Mouse (Mus musculus) neural tube, embryonic 11.5 days (tissue): ENCODE results near the gene Igf2r. TPM values are rescaled to one million over a fixed set of nuclear protein-coding genes. Genes with fewer than 3 reads are reported as not detected.

ENCODE experiments used
- ATAC-seq: fragments of 200-750 bp; cut with Nextera tagmentation; 2 replicates; pipeline ENCODE4 v1.8.0; 2017; ENCODE audit warnings: moderate number of reproducible peaks, mild to moderate bottlenecking, moderate TSS enrichment, moderate library complexity; ENCODE audit not compliant: insufficient read depth, low FRiP score, low TSS enrichment
- DNase-seq: peaks from one replicate; pipeline ENCODE4 v3.0.0-alpha.2; 2015; ENCODE audit warnings: low spot score
- H3K27ac ChIP-seq: fragments of 300-500 bp; sonication (generic); 2 replicates; pipeline ENCODE4 v1.5.1; 2014; ENCODE audit warnings: low read depth, mild to moderate bottlenecking, low read length
- H3K27me3 ChIP-seq: fragments of 300-500 bp; sonication (generic); 2 replicates; pipeline ENCODE4 v1.6.1; 2014; ENCODE audit warnings: mild to moderate bottlenecking, low read length, mixed read lengths; ENCODE audit not compliant: control insufficient read depth, insufficient read depth
- H3K36me3 ChIP-seq: fragments of 300-500 bp; sonication (generic); 2 replicates; pipeline ENCODE4 v1.6.1; 2014; ENCODE audit warnings: mild to moderate bottlenecking, low read length, moderate library complexity, mixed read lengths; ENCODE audit not compliant: control insufficient read depth, insufficient read depth
- H3K4me1 ChIP-seq: fragments of 300-500 bp; sonication (generic); 2 replicates; pipeline ENCODE4 v1.6.1; 2014; ENCODE audit warnings: low read length, mixed read lengths; ENCODE audit not compliant: control insufficient read depth, insufficient read depth
- H3K4me2 ChIP-seq: fragments of 300-500 bp; sonication (generic); 2 replicates; pipeline ENCODE4 v1.6.1; 2014; ENCODE audit warnings: low read depth, mild to moderate bottlenecking, moderate library complexity
- H3K4me3 ChIP-seq: fragments of 300-500 bp; sonication (generic); 2 replicates; pipeline ENCODE4 v1.5.1; 2014; ENCODE audit warnings: low read depth, low read length
- H3K9ac ChIP-seq: fragments of 300-500 bp; sonication (generic); 2 replicates; pipeline ENCODE4 v1.6.1; 2014; ENCODE audit warnings: mild to moderate bottlenecking, low read length
- H3K9me3 ChIP-seq: fragments of 300-500 bp; sonication (generic); 2 replicates; pipeline ENCODE4 v1.6.1; 2016; ENCODE audit warnings: low read length; ENCODE audit not compliant: control insufficient read depth
- WGBS: fragments of 180-500 bp; shearing (Covaris S2); extraction: QIAGEN DNeasy Blood & Tissue Kit; methylation state at CpG from one replicate; pipeline ENCODE4 v1.1.7; 2014; 5-methylcytosine and 5-hydroxymethylcytosine counted together
- polyA plus RNA-seq: library from polyadenylated mRNA; unstranded; fragments of >200 nt; fragmentation: Nextera tagmentation; extraction: Ambion mirVana; gene quantifications from 2 replicates; pipeline ENCODE4 v1.2.1, GENCODE M21; 2014

Igf2r gene
- polyA plus RNA-seq, 1 experiment from 2014 or later = 24.1 TPM

DNA sequence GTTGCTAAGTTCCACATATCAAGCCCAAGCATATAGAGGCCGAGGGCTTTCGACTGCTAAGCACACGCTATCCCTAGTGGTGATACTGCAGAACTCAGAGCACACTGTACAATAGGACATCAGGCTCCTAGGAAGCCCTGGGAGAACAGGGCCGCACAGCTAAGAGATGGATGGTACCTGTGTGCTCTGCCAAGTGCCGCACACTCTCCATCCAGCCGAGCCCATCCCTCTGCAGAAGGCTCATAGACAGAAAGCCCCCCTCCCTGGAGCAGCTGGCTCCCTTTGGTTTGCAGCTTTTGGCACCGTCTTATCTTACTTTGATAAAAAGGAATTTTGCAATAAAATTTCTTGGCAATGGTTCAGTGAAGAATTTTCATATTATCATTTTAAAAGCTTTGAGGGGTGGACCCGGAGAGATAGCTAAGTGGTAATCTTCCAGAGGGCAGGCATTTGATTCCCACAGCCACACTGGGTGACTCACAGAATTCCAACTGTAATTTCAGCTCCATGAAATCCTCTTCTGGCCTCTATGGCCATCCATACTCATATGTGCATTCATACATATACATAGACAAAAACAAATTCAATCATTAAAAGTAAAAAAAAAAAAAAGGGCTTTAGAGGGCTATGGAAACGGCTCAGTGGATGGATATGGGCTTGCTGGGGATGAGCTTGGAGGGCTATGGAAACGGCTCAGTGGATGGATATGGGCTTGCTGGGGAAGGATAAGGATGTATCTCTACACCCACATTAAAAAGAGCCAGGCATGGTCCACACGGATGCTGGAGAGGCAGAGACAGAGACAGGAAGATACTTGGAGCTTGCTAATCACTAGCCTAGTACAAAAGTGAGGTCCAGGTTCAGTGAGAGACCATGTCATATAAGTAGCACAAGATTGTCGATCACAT, 30.2 kb upstream of the Igf2r start:
- ATAC-seq = no peak
- no peak overlapping the region for H3K4me2 ChIP-seq
- no peaks in the 10 kb centered on the region for H3K9me3 ChIP-seq
- H3K4me3 ChIP-seq = no peak overlapping the region
- no peak for DNase-seq
- H3K27me3 ChIP-seq = no peaks in the 10 kb centered on the region
- no peaks in the 10 kb centered on the region for H3K36me3 ChIP-seq
- no peaks in the 10 kb centered on the region for H3K4me1 ChIP-seq
- no peak overlapping the region for H3K27ac ChIP-seq
- H3K9ac ChIP-seq = no peak overlapping the region
- WGBS = 91% methylated on average over 12 of the region's 12 CpGs

DNA sequence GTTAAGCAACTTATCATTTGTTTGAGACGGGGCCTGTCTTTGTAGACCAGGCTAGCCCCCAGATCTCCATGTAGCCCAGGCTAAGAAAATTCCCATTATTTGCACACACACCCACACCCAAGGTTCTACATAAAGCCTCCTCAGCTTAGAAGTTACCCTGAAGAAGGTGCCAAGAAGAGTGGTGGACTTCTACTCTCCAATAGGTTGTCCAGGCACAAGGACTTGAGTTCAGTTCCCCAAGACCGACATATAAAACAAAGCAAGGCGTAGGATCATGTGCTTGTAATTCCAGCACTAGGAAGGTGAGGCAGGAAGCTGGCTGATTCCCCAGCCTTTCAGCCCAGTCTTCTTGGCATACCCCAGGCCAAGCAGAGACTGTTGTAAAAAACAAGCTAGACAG, 29.1 kb upstream of the Igf2r start:
- H3K4me3 ChIP-seq = no peak overlapping the region
- no peaks in the 10 kb centered on the region for H3K27me3 ChIP-seq
- no peaks in the 10 kb centered on the region for H3K9me3 ChIP-seq
- 94% methylated on average over 3 of the region's 3 CpGs for WGBS
- H3K9ac ChIP-seq = no peak overlapping the region
- no peak overlapping the region for H3K27ac ChIP-seq
- no peak overlapping the region for H3K4me2 ChIP-seq
- ATAC-seq (no peak), DNase-seq (no peak)
- no peaks in the 10 kb centered on the region for H3K4me1 ChIP-seq
- H3K36me3 ChIP-seq = no peaks in the 10 kb centered on the region

DNA sequence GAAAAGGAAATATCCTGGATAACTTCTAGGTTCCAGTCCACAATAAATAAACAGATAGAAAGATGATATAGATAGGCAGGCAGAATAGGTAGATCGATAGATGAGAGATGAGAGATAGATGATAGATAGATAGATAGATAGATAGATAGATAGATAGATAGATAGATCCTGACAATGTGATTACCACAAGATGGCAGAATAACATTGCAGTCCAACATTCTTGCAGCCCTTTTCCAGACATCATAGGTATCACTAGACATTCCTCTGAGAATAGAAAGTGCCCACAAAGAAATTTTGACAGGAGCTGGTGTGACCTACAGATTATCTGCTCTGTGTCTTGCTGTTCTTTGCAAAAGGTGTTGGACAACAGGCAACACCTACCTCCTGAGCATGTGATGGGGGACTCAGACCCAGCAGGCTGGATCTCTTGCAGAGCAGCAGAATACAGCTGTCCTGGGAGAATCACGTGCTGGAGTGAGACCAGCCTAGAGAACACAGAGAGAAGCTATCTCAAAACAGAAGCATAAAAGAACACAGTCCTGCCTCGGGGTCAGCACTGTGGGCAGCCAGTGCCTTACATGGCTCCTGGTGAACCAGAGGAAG, 28.1 kb upstream of the Igf2r start:
- Histone ChIP-seq H3K4me3 (no peak overlapping the region), H3K4me1 (no peaks in the 10 kb centered on the region), H3K9ac (no peak overlapping the region), H3K9me3 (no peaks in the 10 kb centered on the region), H3K27ac (no peak overlapping the region), H3K36me3 (no peaks in the 10 kb centered on the region), H3K27me3 (no peaks in the 10 kb centered on the region), H3K4me2 (no peak overlapping the region)
- DNase-seq (no peak), ATAC-seq (no peak)
- WGBS = 79% methylated on average over 3 of the region's 3 CpGs

DNA sequence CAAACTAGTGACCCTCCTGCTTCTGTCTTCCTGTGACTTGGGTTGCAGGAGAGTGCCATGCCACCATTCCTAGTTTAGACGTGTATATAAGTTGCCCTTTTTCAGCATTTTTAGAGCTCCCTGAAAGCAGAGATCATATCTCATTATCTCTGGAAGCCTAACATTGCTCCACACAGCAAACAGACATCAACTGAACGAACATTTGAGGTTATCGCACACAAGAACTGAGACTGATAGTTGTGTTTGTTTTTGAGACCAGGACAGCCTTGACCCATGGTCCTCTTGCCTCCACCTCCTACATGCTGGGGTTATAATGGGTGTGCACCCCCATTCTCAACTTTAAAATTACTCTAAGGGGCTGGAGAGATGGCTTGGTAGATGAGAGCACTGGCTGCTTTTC, 27.2 kb upstream of the Igf2r start:
- Histone ChIP-seq H3K4me2 (no peak overlapping the region), H3K27ac (no peak overlapping the region), H3K9me3 (no peaks in the 10 kb centered on the region), H3K4me1 (no peaks in the 10 kb centered on the region), H3K4me3 (no peak overlapping the region), H3K36me3 (no peaks in the 10 kb centered on the region), H3K9ac (no peak overlapping the region), H3K27me3 (no peaks in the 10 kb centered on the region)
- DNase-seq (no peak), ATAC-seq (no peak)
- WGBS = 87% methylated on average over 3 of the region's 3 CpGs

DNA sequence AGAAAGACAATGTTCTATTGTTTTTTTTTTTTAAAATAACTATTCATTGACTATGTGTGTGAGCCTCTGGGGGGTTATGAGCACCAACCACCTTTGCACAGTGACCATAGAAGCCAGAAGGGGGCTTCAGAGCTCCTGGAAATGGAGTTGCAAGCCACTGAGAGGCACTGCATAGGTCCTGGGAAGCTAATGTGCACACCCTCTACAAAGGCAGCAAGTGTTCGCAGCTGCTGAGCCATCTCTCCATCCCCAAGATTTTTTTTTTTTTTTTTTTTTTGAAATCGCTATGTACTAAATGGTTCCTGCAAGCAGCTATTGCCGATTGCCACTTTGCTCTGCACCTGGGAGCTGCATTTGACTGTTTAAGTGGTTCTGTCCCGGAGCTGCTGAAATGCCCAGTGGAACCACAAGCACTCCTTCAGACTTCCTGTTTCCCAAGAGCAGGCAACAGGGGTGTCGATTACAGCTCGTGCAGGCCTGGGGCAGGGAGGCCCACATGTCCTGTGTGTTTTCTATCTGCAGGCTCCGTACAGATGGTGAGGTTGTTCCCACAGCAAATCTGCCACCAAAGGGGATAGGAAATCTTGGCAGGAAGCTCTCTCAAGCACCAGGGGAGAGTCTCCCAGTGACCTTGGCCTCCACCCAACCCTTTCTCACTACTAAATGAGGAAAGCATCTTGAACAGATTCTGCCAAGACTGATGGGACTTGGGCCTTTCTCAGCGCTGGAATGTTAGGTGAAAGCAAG, 24.4 kb upstream of the Igf2r start:
- H3K9me3 ChIP-seq = no peaks in the 10 kb centered on the region
- no peak overlapping the region for H3K4me2 ChIP-seq
- no peak overlapping the region for H3K9ac ChIP-seq
- no peak overlapping the region for H3K4me3 ChIP-seq
- no peaks in the 10 kb centered on the region for H3K27me3 ChIP-seq
- H3K27ac ChIP-seq = no peak overlapping the region
- ATAC-seq = no peak
- 69% methylated on average over 8 of the region's 8 CpGs for WGBS
- H3K36me3 ChIP-seq = no peaks in the 10 kb centered on the region
- no peak for DNase-seq
- 0 out of 2 replicates have a peak, but pooled peaks cover 2% of the 10 kb centered on the region for H3K4me1 ChIP-seq

DNA sequence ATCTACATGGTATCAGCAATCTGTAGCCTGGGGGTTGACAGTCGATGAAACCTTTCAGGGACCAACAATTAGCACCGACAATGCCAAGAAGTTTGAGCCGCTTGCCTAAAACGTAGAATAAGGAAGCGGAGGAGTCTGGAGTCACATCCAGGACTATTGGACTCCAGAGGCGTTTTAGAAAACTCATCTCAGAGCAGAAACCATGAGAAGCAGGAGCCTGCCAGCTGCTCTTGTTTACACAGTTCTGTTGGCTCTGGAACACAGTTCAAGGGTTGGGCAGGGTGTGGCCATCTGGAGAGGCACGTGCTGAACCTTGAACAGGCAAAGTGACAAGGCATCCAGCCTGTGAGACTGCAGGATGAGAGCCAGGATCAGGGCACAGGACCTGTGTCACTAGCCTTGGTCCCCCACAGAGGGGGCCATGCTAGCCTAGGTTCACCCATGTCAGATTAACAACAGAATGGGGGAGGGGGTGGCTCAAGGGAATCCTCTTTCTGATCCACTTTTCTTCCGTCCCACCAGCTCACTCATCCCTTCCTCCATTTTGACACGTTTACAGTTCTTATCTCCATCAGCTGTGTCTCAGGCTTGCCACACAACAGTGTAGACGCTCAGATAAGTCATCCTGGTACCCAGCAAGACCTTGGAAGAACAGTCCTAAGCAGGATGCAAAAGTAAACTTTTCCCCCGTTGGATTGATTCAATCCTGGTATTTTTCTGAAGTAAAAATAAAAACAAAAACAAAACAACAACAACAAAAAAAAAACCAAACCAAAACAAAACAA, 23.1 kb upstream of the Igf2r start:
- DNase-seq (no peak), ATAC-seq (no peak)
- WGBS = 84% methylated on average over 11 of the region's 11 CpGs
- H3K4me2 ChIP-seq = no peak overlapping the region
- H3K4me3 ChIP-seq = no peak overlapping the region
- no peak overlapping the region for H3K9ac ChIP-seq
- no peak overlapping the region for H3K27ac ChIP-seq
- H3K9me3 ChIP-seq = no peaks in the 10 kb centered on the region
- no peaks in the 10 kb centered on the region for H3K27me3 ChIP-seq
- H3K36me3 ChIP-seq = no peaks in the 10 kb centered on the region
- 0 out of 2 replicates have a peak, but pooled peaks cover 2% of the 10 kb centered on the region for H3K4me1 ChIP-seq

DNA sequence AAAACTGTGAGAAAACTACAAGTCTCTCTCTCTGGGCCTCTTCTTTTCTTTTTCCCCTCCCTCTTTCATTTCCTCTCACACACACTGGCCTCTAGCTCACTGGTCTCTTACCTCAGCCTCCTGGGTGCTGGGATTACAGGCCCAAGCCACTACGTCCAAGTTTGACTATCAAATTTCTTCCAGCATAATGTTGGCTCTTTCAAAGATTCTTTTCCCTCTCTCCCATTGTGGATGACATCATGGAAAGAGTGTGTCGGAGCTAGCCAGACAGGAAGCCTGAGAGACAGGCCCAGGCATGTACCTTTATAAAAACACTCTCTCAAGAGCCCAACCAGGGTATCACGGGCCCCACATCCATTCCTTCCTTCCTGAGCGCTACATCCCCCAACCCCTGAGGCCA, 22.0 kb upstream of the Igf2r start:
- 66% methylated on average over 4 of the region's 4 CpGs for WGBS
- no peak overlapping the region; the same call in 1 of the 2 replicates for H3K27ac ChIP-seq
- no peak overlapping the region for H3K9ac ChIP-seq
- ATAC-seq = no peak
- H3K4me1 ChIP-seq = 0 out of 2 replicates have a peak, but pooled peaks cover 2% of the 10 kb centered on the region
- no peaks in the 10 kb centered on the region for H3K36me3 ChIP-seq
- no peak overlapping the region for H3K4me3 ChIP-seq
- no peak for DNase-seq
- H3K27me3 ChIP-seq = no peaks in the 10 kb centered on the region
- H3K4me2 ChIP-seq = no peak overlapping the region
- H3K9me3 ChIP-seq = no peaks in the 10 kb centered on the region

DNA sequence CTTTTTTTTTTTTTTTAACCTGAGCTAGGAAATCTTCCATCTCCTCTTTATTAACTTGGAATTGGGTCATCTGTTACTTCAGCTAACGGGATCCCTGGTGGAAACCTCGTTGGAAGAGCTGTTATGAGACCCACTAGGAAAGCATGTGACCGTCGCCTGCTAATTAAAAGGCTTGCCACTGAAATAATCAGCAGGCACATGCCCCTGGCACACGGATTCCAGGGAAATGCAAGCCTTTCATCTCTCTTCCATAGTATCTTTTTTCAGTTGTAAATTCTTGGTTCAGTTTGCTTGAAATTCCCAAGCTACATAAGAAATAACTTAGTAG, 21.6 kb upstream of the Igf2r start:
- H3K4me3 ChIP-seq = no peak overlapping the region
- no peak overlapping the region for H3K9ac ChIP-seq
- H3K4me2 ChIP-seq = no peak overlapping the region
- DNase-seq (no peak), ATAC-seq (no peak)
- 0 out of 2 replicates have a peak, but pooled peaks cover 2% of the 10 kb centered on the region for H3K4me1 ChIP-seq
- 39% methylated on average over 5 of the region's 5 CpGs for WGBS
- H3K27ac ChIP-seq = no peak overlapping the region; the same call in 1 of the 2 replicates
- H3K9me3 ChIP-seq = no peaks in the 10 kb centered on the region
- no peaks in the 10 kb centered on the region for H3K27me3 ChIP-seq
- no peaks in the 10 kb centered on the region for H3K36me3 ChIP-seq
